Mouse (Mus musculus): ENCODE data around the gene Meis1. TPM values are rescaled to one million over a fixed set of nuclear protein-coding genes. Genes with fewer than 3 reads are reported as not detected.

The Meis1 gene
- total and polyA plus RNA-seq, 3 experiments, result 0.19 to 3.6 (median 0.81) TPM

DNA sequence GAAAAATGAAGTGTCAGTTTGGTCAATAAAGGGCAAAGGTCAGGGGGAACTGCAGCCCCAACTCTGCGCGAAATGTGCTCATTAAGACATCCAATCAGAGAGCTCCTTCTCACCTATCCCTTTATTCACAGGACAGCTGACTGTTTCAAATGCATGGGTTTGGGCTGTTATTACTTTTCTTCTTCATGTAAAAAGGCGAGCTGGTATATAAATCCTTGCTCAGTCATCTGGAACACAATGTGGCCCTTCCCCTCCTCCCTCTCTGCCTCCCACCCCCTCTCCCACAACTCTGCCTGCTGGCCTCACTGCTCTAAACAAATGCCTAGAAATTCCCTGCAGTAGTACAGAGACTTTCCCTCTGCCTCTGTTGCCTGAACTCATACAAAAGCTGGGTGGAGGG lies 36.5 kb downstream of the Meis1 start:
- DNase-seq (ENCODE audit: extremely low read depth), result no peak
- Histone ChIP-seq H3K9me3 (replicated peaks; ENCODE audit: low read length) (no peaks in the 10 kb centered on the region), H3K4me3 (replicated peaks in 1 of 3; ENCODE audit: low read depth in 2 of 3, low read length in 2 of 3, poor library complexity in 1 of 3) (no peak overlapping the region), H3K27ac (ENCODE audit: insufficient read depth, low read depth) (no peak overlapping the region), H3K4me2 (ENCODE audit: insufficient read depth, low read depth, poor library complexity, severe bottlenecking) (no peak overlapping the region), H3K79me2 (replicated peaks; ENCODE audit: control insufficient read depth, extremely low read depth, insufficient read depth, poor library complexity, severe bottlenecking) (no peaks in the 10 kb centered on the region), H3K4me1 (ENCODE audit: control insufficient read depth in 1 of 2, insufficient read depth in 2 of 2) (peaks cover 9 to 14% of the 10 kb centered on the region in 2 experiments), H3K9ac (ENCODE audit: insufficient read depth, low read depth) (no peak overlapping the region), H3K36me3 (replicated peaks in 1 of 2; ENCODE audit: control insufficient read depth in 1 of 2, insufficient read depth in 1 of 2, low read length in 1 of 2) (no peaks in the 10 kb centered on the region), H3K27me3 (replicated peaks) (no peaks in the 10 kb centered on the region)
- TF ChIP-seq MAX (IDR thresholded peaks at IDR 0.05; ENCODE audit: low read length) (no peak), EP300 (IDR thresholded peaks at IDR 0.05; ENCODE audit: low read length) (no peak), UBTF (IDR thresholded peaks at IDR 0.05; ENCODE audit: low read depth, low read length) (no peak), ELF1 (IDR thresholded peaks at IDR 0.05; ENCODE audit: low read depth, low read length) (no peak), NRF1 (IDR thresholded peaks at IDR 0.05; ENCODE audit: low read depth, low read length) (no peak), SMC3 (IDR thresholded peaks at IDR 0.05; ENCODE audit: low read depth, low read length) (no peak), JUND (conservative IDR thresholded peaks at IDR 0.05; ENCODE audit: low read depth, low read length) (no peak), ZNF384 (IDR thresholded peaks at IDR 0.05; ENCODE audit: low read depth, low read length) (no peak), MEF2A (IDR thresholded peaks at IDR 0.05; ENCODE audit: borderline replicate concordance, low read depth, low read length) (no peak), USF2 (conservative IDR thresholded peaks at IDR 0.05; ENCODE audit: low read depth, low read length) (no peak), NELFE (IDR thresholded peaks at IDR 0.05; ENCODE audit: low read depth, low read length) (no peak), KAT2A (IDR thresholded peaks at IDR 0.05; ENCODE audit: insufficient replicate concordance, low read length) (no peak)
- dilution Hi-C loops (cut with MboI; ENCODE audit: extremely low pct_ligation_motif_present, extremely low pct_unique_long_range_greater_than_20kb, low sequenced_read_pairs) (no loop called here), in situ Hi-C loops (cut with MboI; ENCODE audit: low pct_ligation_motif_present, low pct_unique_long_range_greater_than_20kb, low sequenced_read_pairs) (no loop called here)

DNA sequence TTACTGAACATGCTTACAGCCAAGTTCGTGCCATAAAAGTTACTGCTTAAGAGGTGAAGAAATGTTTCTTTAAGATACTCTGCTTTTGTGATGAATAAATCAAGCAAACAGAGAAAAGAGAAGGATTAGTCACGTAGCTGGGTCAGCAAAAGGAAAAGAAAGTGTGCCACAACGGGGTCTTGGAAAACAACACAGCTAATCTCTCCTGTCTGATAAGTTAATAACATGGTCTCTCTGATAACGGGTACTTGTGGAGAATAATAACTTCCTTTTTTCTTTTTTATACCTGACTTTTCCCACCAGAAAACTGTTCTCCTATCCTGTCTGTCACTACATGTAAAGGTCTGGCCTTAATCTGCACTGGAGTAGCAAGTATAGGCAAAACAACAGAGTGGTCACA lies 37.4 kb downstream of the Meis1 start:
- DNase-seq (ENCODE audit: extremely low read depth), result no peak
- no peak overlapping the region for H3K4me2 ChIP-seq (ENCODE audit: insufficient read depth, low read depth, poor library complexity, severe bottlenecking)
- dilution Hi-C loops (cut with MboI; ENCODE audit: extremely low pct_ligation_motif_present, extremely low pct_unique_long_range_greater_than_20kb, low sequenced_read_pairs) (no loop called here), in situ Hi-C loops (cut with MboI; ENCODE audit: low pct_ligation_motif_present, low pct_unique_long_range_greater_than_20kb, low sequenced_read_pairs) (no loop called here)
- H3K9me3 ChIP-seq (replicated peaks; ENCODE audit: low read length), result no peaks in the 10 kb centered on the region
- H3K79me2 ChIP-seq (replicated peaks; ENCODE audit: control insufficient read depth, extremely low read depth, insufficient read depth, poor library complexity, severe bottlenecking), result no peaks in the 10 kb centered on the region
- H3K27ac ChIP-seq (ENCODE audit: insufficient read depth, low read depth), result no peak overlapping the region
- H3K4me3 ChIP-seq (replicated peaks in 1 of 3; ENCODE audit: low read depth in 2 of 3, low read length in 2 of 3, poor library complexity in 1 of 3), result no peak overlapping the region
- H3K4me1 ChIP-seq (ENCODE audit: control insufficient read depth in 1 of 2, insufficient read depth in 2 of 2), result peaks cover 9 to 14% of the 10 kb centered on the region in 2 experiments
- TF ChIP-seq POLR2A (IDR thresholded peaks at IDR 0.05; ENCODE audit: low read depth, low read length), result no peak
- TF ChIP-seq ZNF384 (IDR thresholded peaks at IDR 0.05; ENCODE audit: low read depth, low read length), result no peak
- TF ChIP-seq SIN3A (IDR thresholded peaks at IDR 0.05; ENCODE audit: low read length), result no peak
- TF ChIP-seq ELF1 (IDR thresholded peaks at IDR 0.05; ENCODE audit: low read depth, low read length), result no peak
- no peak for TF ChIP-seq UBTF (IDR thresholded peaks at IDR 0.05; ENCODE audit: low read depth, low read length)
- TF ChIP-seq ZC3H11A (IDR thresholded peaks at IDR 0.05; ENCODE audit: low read depth, low read length), result no peak
- no peak for TF ChIP-seq USF2 (conservative IDR thresholded peaks at IDR 0.05; ENCODE audit: low read depth, low read length)
- TF ChIP-seq MAX (IDR thresholded peaks at IDR 0.05; ENCODE audit: low read length), result no peak
- TF ChIP-seq ZMIZ1 (IDR thresholded peaks at IDR 0.05; ENCODE audit: low read depth, low read length), result no peak
- TF ChIP-seq MEF2A (IDR thresholded peaks at IDR 0.05; ENCODE audit: borderline replicate concordance, low read depth, low read length), result no peak
- TF ChIP-seq ETS1 (conservative IDR thresholded peaks at IDR 0.05; ENCODE audit: low read depth, low read length), result no peak
- no peak for TF ChIP-seq NRF1 (IDR thresholded peaks at IDR 0.05; ENCODE audit: low read depth, low read length)
- TF ChIP-seq BHLHE40 (IDR thresholded peaks at IDR 0.05; ENCODE audit: low read depth, low read length), result no peak
- TF ChIP-seq ZKSCAN1 (IDR thresholded peaks at IDR 0.05; ENCODE audit: borderline replicate concordance, low read depth, low read length), result no peak
- no peak for TF ChIP-seq NELFE (IDR thresholded peaks at IDR 0.05; ENCODE audit: low read depth, low read length)
- TF ChIP-seq MAZ (IDR thresholded peaks at IDR 0.05; ENCODE audit: low read depth, low read length), result no peak
- no peak for TF ChIP-seq KAT2A (IDR thresholded peaks at IDR 0.05; ENCODE audit: insufficient replicate concordance, low read length)
- no peaks in the 10 kb centered on the region for H3K27me3 ChIP-seq (replicated peaks)
- H3K36me3 ChIP-seq (replicated peaks in 1 of 2; ENCODE audit: control insufficient read depth in 1 of 2, insufficient read depth in 1 of 2, low read length in 1 of 2), result no peaks in the 10 kb centered on the region
- no peak overlapping the region for H3K9ac ChIP-seq (ENCODE audit: insufficient read depth, low read depth)
